Mouse (Mus musculus): ENCODE measurements around the gene Epb41l2.

Gene Epb41l2

GRCm38 (mm10) chr10:25366691-25367090 lies 7.1 kb downstream of the Epb41l2 start:
- DNase-seq = peak in 1 of 2 experiments; percentile 27

- DNase-seq = no peak
These were observed 9.3 kb downstream of the Epb41l2 start for GRCm38 (mm10) chr10:25368928-25369327.

DNA sequence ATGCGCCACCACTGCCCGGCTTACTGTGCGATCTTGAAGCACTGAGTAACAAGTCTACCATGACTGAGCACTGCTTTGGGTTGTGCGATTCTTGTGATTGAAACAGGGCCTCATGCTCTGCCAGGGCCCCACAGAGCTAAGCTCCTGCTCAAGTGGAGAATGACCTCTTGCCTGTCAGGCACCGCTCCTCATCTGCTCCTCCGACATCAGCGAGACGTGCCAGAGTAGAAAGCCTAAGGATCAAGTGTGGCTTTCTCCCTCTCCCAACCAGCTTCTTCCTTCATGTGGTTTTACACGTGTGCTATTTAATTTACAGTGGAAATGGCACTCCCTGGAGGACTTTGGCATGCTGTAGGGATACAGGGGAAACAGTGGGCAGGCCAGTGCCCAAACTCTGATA lies 10.1 kb downstream of the Epb41l2 start:
- no peak for DNase-seq

- DNase-seq = no peak
These were observed 11.7 kb downstream of the Epb41l2 start for GRCm38 (mm10) chr10:25371336-25371735.

DNA sequence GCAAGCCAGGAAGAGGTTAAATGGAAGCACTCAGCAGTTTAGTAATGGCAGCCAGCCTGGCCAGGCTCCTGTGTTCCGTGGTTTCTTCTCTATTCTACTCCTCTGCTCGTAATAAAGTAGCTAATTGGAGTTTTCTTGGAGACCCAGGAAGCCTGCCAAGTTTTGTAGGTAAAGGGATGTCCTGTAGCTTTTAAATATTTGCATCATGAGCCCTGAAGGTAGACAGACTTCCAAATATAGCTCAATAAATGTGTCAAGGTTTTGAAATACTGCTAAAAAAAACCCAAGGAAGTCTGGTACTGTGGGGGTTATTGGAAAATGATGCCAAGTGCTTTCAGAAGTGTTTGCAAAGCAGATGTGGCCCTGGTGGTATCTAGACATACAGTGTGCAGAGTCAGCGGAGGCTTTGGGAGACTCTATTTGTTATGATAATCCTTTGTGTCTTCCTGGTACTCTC lies 12.3 kb downstream of the Epb41l2 start:
- DNase-seq = no peak

- DNase-seq = peak; percentile 25 to 34
These were observed 13.0 kb downstream of the Epb41l2 start for GRCm38 (mm10) chr10:25372510-25373148.

- no peak for DNase-seq
These were observed 15.4 kb downstream of the Epb41l2 start for GRCm38 (mm10) chr10:25375036-25375435.

DNA sequence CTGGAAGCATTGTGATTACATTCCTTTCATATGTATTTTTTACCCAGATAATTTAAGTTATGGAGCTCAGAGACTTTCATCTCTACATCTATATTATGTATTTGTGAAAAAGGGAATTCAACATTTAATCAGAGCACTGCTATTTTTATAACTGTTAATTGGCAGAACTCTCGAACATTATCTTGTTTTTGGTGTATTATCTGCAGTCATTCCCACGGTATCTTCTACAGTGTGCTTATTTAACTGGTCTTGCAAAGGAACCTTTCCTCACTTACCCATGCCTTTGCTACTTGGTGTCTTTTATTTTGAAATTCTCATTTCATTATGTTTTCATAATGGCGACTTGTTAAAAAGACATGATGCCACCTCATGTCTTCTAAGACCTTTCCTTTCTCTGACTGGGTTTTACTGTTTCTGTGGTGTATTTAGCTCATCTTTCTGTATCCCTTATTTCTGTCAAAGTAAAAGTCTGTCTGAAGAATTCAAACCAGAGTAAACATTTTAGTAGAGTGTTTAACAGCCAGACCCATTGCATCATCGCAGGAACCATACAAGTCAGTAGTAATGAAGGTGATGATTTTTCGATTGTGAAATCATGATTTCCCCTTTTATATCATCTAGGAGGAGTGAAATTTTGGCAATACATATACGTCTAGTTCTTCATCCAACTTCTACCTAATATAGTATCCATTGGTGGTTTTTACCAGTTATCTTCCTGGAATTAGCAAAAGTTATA lies 21.3 kb downstream of the Epb41l2 start:
- DNase-seq = no peak

DNA sequence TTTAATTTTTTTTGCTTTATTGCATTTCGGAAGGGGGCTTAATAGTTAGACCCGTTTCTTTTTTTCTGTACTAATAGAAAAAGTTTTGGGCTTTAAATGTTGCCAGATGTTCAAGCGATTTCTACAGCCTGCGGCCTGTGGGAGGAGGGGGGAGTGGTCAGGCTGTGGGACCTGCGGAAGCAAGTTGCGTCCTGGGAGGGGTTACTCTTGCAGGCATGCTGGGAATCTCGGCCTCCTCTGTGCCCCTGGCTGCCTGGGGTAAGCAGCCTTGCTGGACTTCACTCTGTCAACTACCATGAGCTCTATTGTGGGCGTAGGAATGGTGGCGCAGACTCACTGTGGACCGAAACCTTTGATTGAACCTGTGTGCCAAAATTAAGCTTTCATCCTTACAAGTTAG lies 22.4 kb downstream of the Epb41l2 start:
- no peak for DNase-seq

GRCm38 (mm10) chr10:25383171-25383570 lies 23.6 kb downstream of the Epb41l2 start:
- no peak for DNase-seq

DNA sequence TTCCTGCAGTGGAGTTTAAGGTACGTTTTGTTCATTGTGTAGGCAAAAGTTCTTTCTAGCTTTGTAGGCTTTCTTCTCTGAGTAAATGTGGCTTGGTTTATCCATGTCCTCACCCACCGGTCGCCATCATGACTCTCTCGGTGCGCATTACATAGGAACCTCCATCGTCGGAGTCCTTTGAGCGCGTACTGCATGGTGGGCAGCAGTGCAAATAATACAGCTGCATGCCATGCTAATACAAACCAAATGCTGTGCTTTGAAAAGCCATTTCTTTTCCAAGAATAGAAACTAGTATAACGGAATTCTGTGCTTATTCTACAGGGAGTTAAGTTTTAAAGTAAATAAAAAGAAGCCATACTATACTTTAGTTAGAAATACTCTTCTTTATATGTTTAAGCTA lies 24.8 kb downstream of the Epb41l2 start:
- DNase-seq = no peak

DNA sequence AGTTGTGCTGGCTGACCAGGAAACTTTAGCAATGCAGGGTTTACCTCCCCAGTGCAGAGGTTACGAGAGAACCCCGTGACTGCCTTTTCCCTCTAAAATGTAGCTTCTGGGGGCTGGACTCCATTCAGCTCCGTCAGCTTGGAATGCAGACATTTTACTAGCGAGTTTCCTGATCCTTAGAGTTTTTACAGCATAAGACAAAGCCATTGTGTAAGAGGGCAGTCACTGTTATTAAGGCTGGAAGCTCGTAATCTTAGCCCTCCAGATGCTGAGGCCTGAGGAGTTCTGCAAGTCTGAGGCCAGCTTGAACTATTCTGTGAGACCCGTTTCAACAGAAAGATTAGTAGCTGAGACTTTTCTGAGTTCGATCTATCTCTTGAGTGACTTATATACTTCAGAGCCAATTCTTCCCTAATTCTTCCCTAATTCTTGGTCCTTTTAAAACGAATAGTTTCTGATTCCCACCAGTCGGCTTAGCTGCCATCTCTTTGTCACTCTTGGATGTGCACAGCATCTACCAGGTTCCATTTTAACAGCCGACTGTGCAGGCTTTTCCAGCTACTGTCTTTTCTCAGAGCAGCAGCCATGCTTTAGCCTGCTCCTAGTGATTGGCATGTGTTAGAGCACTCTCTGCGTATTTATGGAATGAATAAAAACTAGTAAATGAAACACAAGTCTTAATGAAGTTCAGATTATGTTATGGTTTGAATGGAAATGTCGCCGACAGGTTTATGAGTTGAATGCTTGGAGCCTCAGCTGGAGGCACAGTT lies 26.4 kb downstream of the Epb41l2 start:
- no peak for DNase-seq

GRCm38 (mm10) chr10:25386868-25387267 lies 27.3 kb downstream of the Epb41l2 start:
- peak; percentile 20 to 34 for DNase-seq

GRCm38 (mm10) chr10:25387268-25387667 lies 27.7 kb downstream of the Epb41l2 start:
- DNase-seq = no peak

- no peak for DNase-seq
These were observed 33.2 kb downstream of the Epb41l2 start for GRCm38 (mm10) chr10:25392786-25393185.

- no peak for DNase-seq
These were observed 34.1 kb downstream of the Epb41l2 start for GRCm38 (mm10) chr10:25393721-25394120.

DNA sequence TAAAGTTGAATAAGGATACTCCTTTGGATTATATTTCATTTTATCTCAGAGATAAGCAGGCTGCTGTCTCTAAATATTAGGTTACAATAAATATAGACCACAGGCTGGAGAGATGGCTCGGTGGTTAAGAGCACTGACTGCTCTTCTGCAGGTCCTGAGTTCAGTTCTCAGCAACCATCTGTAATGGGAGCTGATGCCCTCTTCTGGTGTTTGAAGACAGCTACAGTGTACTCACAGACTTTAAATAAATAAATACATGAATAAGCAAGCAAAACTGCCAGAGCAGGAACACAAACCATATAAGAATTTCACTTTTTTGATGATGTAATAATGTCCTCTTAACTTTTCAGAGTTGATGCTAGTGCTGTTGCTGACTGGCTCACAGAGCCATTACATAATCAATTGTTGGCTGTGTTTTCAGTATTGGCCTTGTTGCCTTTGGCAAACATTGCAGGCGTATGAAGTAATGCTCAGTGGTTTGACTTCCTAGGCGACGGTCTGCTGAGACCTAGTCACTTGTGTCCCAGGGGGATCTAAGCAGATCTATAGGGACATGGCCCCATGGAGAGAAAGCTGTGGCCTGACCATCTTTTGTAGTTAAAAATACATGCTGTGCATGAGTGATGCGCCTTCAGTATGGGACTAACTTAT lies 35.8 kb downstream of the Epb41l2 start:
- DNase-seq = peak in 1 of 2 experiments; percentile 14

DNA sequence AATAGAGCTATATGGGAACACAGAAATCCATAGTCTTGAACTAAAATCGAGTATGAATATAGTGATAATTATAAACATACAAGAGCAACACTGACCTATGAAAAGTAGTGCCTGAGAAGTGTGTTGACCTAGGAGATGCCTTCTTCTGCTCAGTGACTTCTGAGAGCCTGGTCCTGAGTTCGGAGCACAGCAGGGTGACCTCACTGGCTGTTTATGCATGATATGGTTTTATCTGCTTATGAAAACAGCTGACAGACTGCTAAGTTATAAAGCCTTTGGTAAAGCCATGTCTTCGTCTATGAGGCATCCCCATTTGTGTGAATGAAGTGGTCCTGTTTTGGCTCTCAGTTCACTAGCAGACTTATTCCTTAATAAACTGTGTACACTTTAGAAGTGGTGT lies 37.3 kb downstream of the Epb41l2 start:
- no peak for DNase-seq

DNA sequence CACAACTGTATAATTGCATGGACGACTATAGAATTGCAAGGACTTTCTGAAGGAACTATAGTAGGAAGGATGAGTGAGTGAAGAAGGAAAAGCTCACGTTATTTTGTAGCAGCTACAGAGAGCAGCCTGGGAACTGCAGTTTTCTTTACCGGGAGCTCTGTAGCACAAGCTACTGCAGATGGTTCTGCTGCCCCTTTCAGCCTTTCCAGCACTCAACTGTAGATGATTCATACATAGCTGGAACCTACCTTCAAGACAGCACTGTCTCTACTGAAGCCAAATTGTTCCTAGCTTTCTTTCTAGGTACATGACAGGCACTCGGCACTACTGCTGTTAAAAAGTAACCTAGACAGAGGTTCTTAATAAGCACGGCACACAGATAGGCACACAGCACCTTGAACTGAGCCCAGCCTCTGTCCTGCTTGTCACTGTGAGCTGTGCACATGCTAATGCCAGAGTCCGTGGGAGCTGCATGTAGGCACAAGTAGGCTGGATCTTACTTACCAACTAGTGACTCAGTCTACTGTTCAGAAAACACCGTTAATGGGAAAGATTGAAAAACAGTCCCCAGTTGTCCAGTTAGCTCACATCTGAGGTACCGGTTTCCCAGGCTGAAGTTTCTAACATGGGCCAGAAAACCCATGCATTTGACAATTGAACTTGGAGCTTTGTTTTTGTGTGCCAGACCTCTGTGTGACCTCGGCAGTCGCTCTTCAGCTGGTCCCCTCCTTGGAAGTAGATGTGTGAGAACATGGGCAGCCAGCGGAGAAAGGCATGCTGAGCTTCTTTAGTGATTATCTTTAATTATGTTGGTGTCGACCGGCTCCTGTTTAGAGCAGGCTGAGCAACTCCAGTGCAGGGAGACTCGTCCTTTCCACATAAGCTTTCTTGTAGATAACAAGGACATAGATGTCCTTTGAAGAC lies 38.4 kb downstream of the Epb41l2 start:
- DNase-seq = peak in 1 of 2 experiments; percentile 24

DNA sequence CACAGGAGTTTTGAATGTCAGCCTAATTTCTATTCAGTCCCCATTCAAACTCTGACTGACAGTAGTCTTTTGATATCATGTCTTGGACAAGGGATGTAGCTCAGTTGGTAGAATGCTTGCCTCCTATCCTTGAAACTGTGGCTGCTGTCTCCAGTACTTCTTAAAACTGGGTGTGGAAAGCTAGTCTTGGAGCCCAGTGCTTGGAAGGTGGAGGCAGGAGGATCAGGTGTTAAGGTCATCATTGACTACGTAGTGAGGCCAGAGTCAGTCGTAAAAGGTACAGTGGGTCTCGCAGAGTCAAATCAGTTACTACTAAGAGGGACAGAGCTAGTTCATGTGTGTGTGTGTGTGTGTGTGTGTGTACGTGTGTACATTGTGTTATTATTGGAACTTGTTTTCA lies 39.4 kb downstream of the Epb41l2 start:
- DNase-seq = no peak

- DNase-seq = no peak
These were observed 40.5 kb downstream of the Epb41l2 start for GRCm38 (mm10) chr10:25400076-25400475.

DNA sequence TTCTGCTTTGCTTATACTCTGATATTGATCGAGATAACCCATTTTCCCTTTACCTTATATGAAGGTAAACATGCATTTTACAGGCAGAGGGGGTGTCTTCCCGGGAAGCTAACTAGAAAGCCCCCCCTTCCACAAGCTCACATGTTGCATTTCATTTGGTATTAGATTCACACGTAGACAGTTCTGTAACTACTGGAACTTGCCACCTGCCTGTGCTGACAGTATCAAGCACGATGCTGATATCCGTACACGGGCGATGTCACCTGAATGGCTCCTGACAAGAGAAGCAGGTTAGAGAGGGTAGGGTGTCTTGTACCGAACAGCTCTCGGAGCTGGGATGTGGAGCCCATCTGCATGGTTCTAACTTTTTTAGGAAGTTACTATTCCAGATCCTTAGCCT lies 41.0 kb downstream of the Epb41l2 start:
- no peak for DNase-seq

Data from lung, postnatal 4 days (tissue).